Mouse (Mus musculus) heart, embryonic 10.5 days (tissue): ENCODE measurements around the gene Sept9. TPM values are rescaled to one million over a fixed set of nuclear protein-coding genes. Genes with fewer than 3 reads are reported as not detected.

ENCODE experiments used
- DNase-seq: peaks from one replicate; pipeline ENCODE4 v3.0.0-alpha.2; 2017; ENCODE audit warnings: low spot score
- H3K27ac ChIP-seq: fragments of 300-500 bp; sonication (generic); 2 replicates; pipeline ENCODE4 v1.5.1; 2016; ENCODE audit warnings: mild to moderate bottlenecking
- H3K27me3 ChIP-seq: fragments of 300-500 bp; sonication (generic); 2 replicates; pipeline ENCODE4 v1.6.1; 2016; ENCODE audit warnings: mild to moderate bottlenecking; ENCODE audit not compliant: poor library complexity, insufficient read depth, severe bottlenecking
- H3K36me3 ChIP-seq: fragments of 300-500 bp; sonication (generic); 2 replicates; pipeline ENCODE4 v1.6.1; 2016; ENCODE audit warnings: mild to moderate bottlenecking, moderate library complexity
- H3K4me1 ChIP-seq: fragments of 300-500 bp; sonication (generic); 2 replicates; pipeline ENCODE4 v1.6.1; 2016; ENCODE audit warnings: mild to moderate bottlenecking
- H3K4me3 ChIP-seq: fragments of 300-500 bp; sonication (generic); 2 replicates; pipeline ENCODE4 v1.5.1; 2016; ENCODE audit warnings: mild to moderate bottlenecking, moderate library complexity
- H3K9me3 ChIP-seq: fragments of 300-500 bp; sonication (generic); 2 replicates; pipeline ENCODE4 v1.6.1; 2016; ENCODE audit warnings: mild to moderate bottlenecking, moderate library complexity
- WGBS: fragments of 180-500 bp; shearing (Covaris S2); methylation state at CpG from one replicate; pipeline ENCODE4 v1.1.7; 2016; 5-methylcytosine and 5-hydroxymethylcytosine counted together
- polyA plus RNA-seq: library from polyadenylated mRNA; unstranded; fragments of >200 nt; fragmentation: Nextera tagmentation; extraction: Ambion mirVana; gene quantifications from 2 replicates; pipeline ENCODE4 v1.2.1, GENCODE M21; 2016

Gene Sept9
- polyA plus RNA-seq, 1 experiment from 2014 or later: 164 TPM

DNA sequence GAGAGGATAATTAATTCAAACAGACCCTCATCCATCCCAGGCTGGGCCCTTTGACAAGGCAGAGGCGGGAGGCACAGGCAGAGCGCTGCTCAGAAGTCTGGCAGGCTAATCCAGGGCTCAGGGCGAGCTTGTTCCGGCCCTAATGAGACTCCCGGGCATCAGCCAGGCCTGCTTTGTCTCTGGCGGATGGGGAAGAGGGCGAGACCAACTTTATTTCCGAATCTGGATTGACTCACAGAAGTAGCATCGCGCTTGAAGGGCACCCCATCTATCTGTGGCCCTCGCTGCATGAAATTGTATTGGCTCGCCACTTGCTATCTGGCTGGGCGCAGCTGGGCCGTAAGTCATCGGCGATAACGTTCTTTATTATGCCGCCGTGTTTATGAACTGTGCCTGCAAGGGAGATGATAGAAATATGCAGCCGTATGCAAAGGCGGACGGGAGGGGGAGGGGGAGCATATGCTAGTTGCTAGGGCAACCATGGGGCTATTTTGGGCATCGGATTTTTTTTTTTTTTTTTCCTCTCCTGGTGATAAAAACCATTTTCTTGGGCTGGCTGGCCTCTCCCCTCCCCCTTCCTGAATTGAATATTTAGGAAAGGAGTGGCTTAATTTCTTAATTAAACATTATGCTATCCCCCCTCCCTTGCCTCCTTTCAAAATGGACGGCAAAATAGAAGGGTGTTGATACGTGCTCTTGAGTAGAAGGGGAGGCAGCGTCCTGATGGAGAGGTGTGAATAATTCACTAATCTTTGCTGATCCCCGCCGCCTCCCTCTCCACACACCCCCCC is 208.4 kb downstream of the Sept9 start:
- WGBS: under 1% methylated on average over 28 of the region's 28 CpGs
- DNase-seq: no peak
- peak overlapping the region; percentile 43 for H3K27ac ChIP-seq
- peak overlapping the region; percentile 56 for H3K4me3 ChIP-seq
- no peaks in the 10 kb centered on the region for H3K9me3 ChIP-seq
- peaks cover 28% of the 10 kb centered on the region for H3K4me1 ChIP-seq
- H3K36me3 ChIP-seq: no peaks in the 10 kb centered on the region
- peaks cover 87% of the 10 kb centered on the region for H3K27me3 ChIP-seq

DNA sequence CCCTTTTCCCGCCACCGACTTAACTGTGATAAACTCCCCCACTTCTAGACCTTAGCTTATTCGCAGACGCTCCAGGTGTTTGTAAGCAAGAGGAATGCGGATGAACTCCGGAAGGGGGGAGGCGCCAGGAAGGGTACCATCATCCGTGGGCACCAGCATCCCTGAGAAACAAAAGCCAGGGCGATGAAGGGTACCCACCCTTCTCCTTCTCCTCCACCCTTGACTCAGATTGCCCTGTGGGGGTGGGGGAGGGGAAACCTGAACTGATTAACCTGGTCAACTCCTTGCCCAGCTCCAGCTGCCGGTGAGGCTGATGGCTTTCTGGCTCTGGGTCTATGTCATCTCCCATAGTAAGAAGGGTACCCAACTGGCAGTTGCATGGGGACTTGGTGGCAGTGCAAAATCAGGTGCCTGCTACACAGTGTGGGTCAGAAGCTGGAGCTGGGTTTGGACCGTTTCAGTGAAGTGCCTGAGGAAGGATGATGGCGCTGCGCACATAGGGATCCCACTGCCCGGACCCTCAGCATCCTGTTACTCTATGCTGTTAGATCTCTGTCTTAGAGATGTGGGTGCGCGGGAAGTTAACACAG is 209.1 kb downstream of the Sept9 start:
- peaks cover 28% of the 10 kb centered on the region for H3K4me1 ChIP-seq
- DNase-seq: no peak
- peak overlapping the region; percentile 56 for H3K4me3 ChIP-seq
- peaks cover 87% of the 10 kb centered on the region for H3K27me3 ChIP-seq
- no peaks in the 10 kb centered on the region for H3K9me3 ChIP-seq
- WGBS: 4% methylated on average over 16 of the region's 16 CpGs
- no peaks in the 10 kb centered on the region for H3K36me3 ChIP-seq
- peak overlapping the region; percentile 42 for H3K27ac ChIP-seq

GRCm38 (mm10) chr11:117409331-117409730 is 209.9 kb downstream of the Sept9 start:
- Histone ChIP-seq H3K27me3 (peaks cover 88% of the 10 kb centered on the region), H3K36me3 (no peaks in the 10 kb centered on the region), H3K27ac (no peak overlapping the region), H3K4me3 (no peak overlapping the region), H3K9me3 (no peaks in the 10 kb centered on the region), H3K4me1 (peaks cover 29% of the 10 kb centered on the region)
- no peak for DNase-seq
- 61% methylated on average over 11 of the region's 11 CpGs for WGBS

DNA sequence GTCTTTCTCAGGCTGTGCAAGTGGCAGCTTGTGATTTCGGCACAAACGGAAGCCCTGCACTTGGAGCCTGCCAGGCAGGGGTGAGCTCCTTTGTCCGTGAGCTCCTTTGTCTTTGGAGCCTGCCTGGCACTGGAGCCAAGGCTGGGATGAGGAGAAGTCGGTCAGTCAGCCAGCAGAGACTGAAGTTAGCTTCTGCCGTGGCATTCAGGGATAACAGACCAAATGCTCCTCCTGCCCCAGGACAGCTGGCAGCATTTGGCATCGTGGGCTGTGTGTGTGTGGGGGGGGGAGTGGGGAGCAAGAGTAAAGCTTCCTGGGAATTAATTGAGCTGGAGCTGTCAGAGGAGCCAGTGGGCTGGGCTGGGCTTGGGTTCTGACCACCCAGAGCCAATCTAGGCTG is 210.6 kb downstream of the Sept9 start:
- WGBS: 18% methylated on average over 6 of the region's 6 CpGs
- peaks cover 88% of the 10 kb centered on the region for H3K27me3 ChIP-seq
- no peaks in the 10 kb centered on the region for H3K9me3 ChIP-seq
- peaks cover 37% of the 10 kb centered on the region for H3K4me1 ChIP-seq
- H3K36me3 ChIP-seq: no peaks in the 10 kb centered on the region
- H3K4me3 ChIP-seq: no peak overlapping the region
- H3K27ac ChIP-seq: 0 out of 2 replicates have a peak overlapping the region, but pooled peaks have one; percentile 3
- DNase-seq: no peak

GRCm38 (mm10) chr11:117411663-117412062 is 212.2 kb downstream of the Sept9 start:
- Histone ChIP-seq H3K9me3 (no peaks in the 10 kb centered on the region), H3K27ac (no peak overlapping the region), H3K4me1 (peaks cover 42% of the 10 kb centered on the region), H3K4me3 (no peak overlapping the region), H3K27me3 (peaks cover 89% of the 10 kb centered on the region), H3K36me3 (no peaks in the 10 kb centered on the region)
- no peak for DNase-seq
- WGBS: 79% methylated on average over 4 of the region's 4 CpGs

Other genes with a start within 250 kb of the Sept9 start
- gene Sec14l1, start 84.5 kb upstream of the Sept9 start, polyA plus RNA-seq: 46.2 and 56.0 TPM in 2 replicates